In the genomic region with DNA sequence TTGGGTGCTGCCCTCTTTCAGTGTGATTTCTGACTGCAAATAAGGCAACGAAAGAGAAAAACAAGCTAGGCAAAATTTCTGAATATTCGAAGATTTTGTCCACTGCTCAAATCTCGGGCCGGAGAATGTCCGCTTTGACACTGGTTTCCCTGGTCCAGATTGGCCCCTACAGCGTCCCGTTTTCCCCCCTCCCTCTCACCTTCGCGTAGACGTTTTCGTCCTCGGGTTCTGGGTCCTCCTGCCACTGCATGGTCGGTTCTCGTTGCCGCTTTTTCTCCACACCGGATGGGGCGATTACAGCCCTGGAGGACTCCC, we compare ENCODE assay signal across 7 mouse cellular contexts. TPM values are rescaled to one million over a fixed set of nuclear protein-coding genes. Genes with fewer than 3 reads are reported as not detected.
DNase-seq lines count a peak whose midpoint lies in the region; ATAC-seq and TF ChIP-seq lines count a peak whose summit lies in the region.

No protein-coding gene starts in this region.

- peak overlapping the region; percentile 99 for H3K27ac ChIP-seq in liver, adult 2 months (replicated peaks; ENCODE audit: insufficient read depth, low read depth, low read length)
- peak overlapping the region; percentile 67 for H3K27ac ChIP-seq in embryonic facial prominence, embryonic 11.5 days (replicated peaks; ENCODE audit: low read depth, low read length)
- H3K27ac ChIP-seq in macrophage: peak overlapping the region; percentile 68

- DNase-seq in liver, adult 2 months (ENCODE audit: extremely low read depth, low read depth, low spot score): peak; percentile 33
- no peak for DNase-seq in liver
- DNase-seq in embryonic facial prominence, embryonic 11.5 days (ENCODE audit: low spot score): no peak
- no peak for DNase-seq in right cerebral cortex, adult 18-20 months
- DNase-seq in spleen, postnatal 4 days (ENCODE audit: low spot score in 2 of 2): no peak

- peaks cover 3% of the 10 kb centered on the region for H3K4me1 ChIP-seq in liver, adult 2 months (ENCODE audit: control insufficient read depth, insufficient read depth, low read length)
- H3K4me1 ChIP-seq in embryonic facial prominence, embryonic 11.5 days (ENCODE audit: control insufficient read depth, insufficient read depth, low read length): no peaks in the 10 kb centered on the region

- peak overlapping the region; percentile 38; the same call in 1 of the 2 replicates for H3K4me2 ChIP-seq in embryonic facial prominence, embryonic 11.5 days (ENCODE audit: low read depth, low read length)

- peak overlapping the region; percentile 100 for H3K4me3 ChIP-seq in liver, adult 2 months (ENCODE audit: insufficient read depth, low read depth, low read length)
- peak overlapping the region; percentile 58 for H3K4me3 ChIP-seq in embryonic facial prominence, embryonic 11.5 days (ENCODE audit: low read depth, low read length)
- peak overlapping the region; percentile 66 for H3K4me3 ChIP-seq in macrophage (ENCODE audit: inconsistent target)

- H3K79me2 ChIP-seq in liver, adult 2 months (ENCODE audit: control insufficient read depth, insufficient read depth, low read length): peaks cover 20% of the 10 kb centered on the region
- H3K79me2 ChIP-seq in macrophage (ENCODE audit: inconsistent target): peaks cover 55% of the 10 kb centered on the region

- TF ChIP-seq POLR2A in liver, adult 2 months (IDR thresholded peaks at IDR 0.05; ENCODE audit: extremely low read depth, insufficient read depth, low read length): no peak

- H3K9me3 ChIP-seq in embryonic facial prominence, embryonic 11.5 days (replicated peaks; ENCODE audit: control insufficient read depth, low read length): no peaks in the 10 kb centered on the region

- no peak for TF ChIP-seq CTCF in liver, adult 2 months (IDR thresholded peaks at IDR 0.05; ENCODE audit: low read depth, low read length)

- ATAC-seq in embryonic facial prominence, embryonic 11.5 days (replicated peaks; ENCODE audit: insufficient number of reproducible peaks, low FRiP score, low TSS enrichment, low read depth): no peak
- ATAC-seq in hematopoietic stem cell, adult 5-6 weeks (replicated peaks in 1 of 2; ENCODE audit: insufficient read depth in 1 of 2, low FRiP score in 2 of 2, low TSS enrichment in 1 of 2, low read depth in 1 of 2, poor library complexity in 2 of 2, severe bottlenecking in 2 of 2): peak; percentile 14 to 29; a peak in 2 of 4 replicates

- 0% methylated on average over 17 of the region's 17 CpGs for WGBS in liver, adult 2 months
- 18% methylated on average over 17 of the region's 17 CpGs for WGBS in embryonic facial prominence, embryonic 11.5 days
- 16% methylated on average over 12 of the region's 17 CpGs for WGBS in macrophage (ENCODE audit: missing documents)

- no peaks in the 10 kb centered on the region for H3K27me3 ChIP-seq in liver, adult 2 months (ENCODE audit: control insufficient read depth, insufficient read depth, low read length)
- H3K27me3 ChIP-seq in embryonic facial prominence, embryonic 11.5 days (ENCODE audit: control insufficient read depth, insufficient read depth, low read length): no peaks in the 10 kb centered on the region

- peaks cover 11% of the 10 kb centered on the region for H3K36me3 ChIP-seq in liver, adult 2 months (ENCODE audit: control insufficient read depth, insufficient read depth, low read length)
- no peaks in the 10 kb centered on the region for H3K36me3 ChIP-seq in embryonic facial prominence, embryonic 11.5 days (replicated peaks; ENCODE audit: control insufficient read depth, insufficient read depth, low read depth, low read length)
- H3K36me3 ChIP-seq in macrophage (ENCODE audit: inconsistent target): no peaks in the 10 kb centered on the region

- peak overlapping the region; percentile 99 for H3K9ac ChIP-seq in liver, adult 2 months (ENCODE audit: low read depth, low read length)
- peak overlapping the region; percentile 58 for H3K9ac ChIP-seq in embryonic facial prominence, embryonic 11.5 days (replicated peaks; ENCODE audit: low read length)

RNA-seq across cellular contexts. Expression of gene Rbm10, which starts 0.5 kb away (rescaled TPM):
- 12.3 and 14.0 TPM in 2 replicates for total RNA-seq in liver, adult 2 months (2014; rRNA removed)
- polyA plus RNA-seq in liver, adult 2 months (2012; rRNA removed): 23.9 and 32.9 TPM in 2 replicates
- polyA plus RNA-seq in embryonic facial prominence, embryonic 11.5 days (2014; fragmentation: Nextera tagmentation; extraction: Ambion mirVana): 58.4 and 67.0 TPM in 2 replicates
- 57.2 and 63.5 TPM in 2 replicates for total RNA-seq in hematopoietic stem cell, adult 5-6 weeks (2017)
- total RNA-seq in macrophage (2018; cell fraction: chromatin; rRNA removed): 10 to 100 TPM in 21 of 26 experiments, 1 to 10 TPM in 5; 4.6 to 36.6 (median 19.9) TPM
- total RNA-seq in macrophage (2018; cell fraction: cytosol; rRNA removed): 10 to 100 TPM in 25 of 26 experiments, 1 to 10 TPM in 1; 8.2 to 17.6 (median 15.6) TPM
- 10 to 100 TPM in 18 of 26 experiments, 1 to 10 TPM in 8; 6.0 to 28.9 (median 15.1) TPM for total RNA-seq in macrophage (2018; cell fraction: nucleus; rRNA removed)
- 15.1 to 22.1 TPM (median 20.8 TPM) in 3 replicates for polyA plus RNA-seq in macrophage (2018)

RNA-seq across cellular contexts. Expression of gene Ndufb11, which starts 0.6 kb away (rescaled TPM):
- 294 and 308 TPM in 2 replicates for total RNA-seq in liver, adult 2 months (2014; rRNA removed)
- polyA plus RNA-seq in liver, adult 2 months (2012; rRNA removed): 199 and 207 TPM in 2 replicates
- polyA plus RNA-seq in embryonic facial prominence, embryonic 11.5 days (2014; fragmentation: Nextera tagmentation; extraction: Ambion mirVana): 207 and 208 TPM in 2 replicates
- 60.1 and 109 TPM in 2 replicates for total RNA-seq in hematopoietic stem cell, adult 5-6 weeks (2017)
- 10 to 100 TPM in 14 of 26 experiments, 1 to 10 TPM in 12; 4.7 to 21.2 (median 10.6) TPM for total RNA-seq in macrophage (2018; cell fraction: chromatin; rRNA removed)
- total RNA-seq in macrophage (2018; cell fraction: cytosol; rRNA removed): 100 to 1,000 TPM in 8 of 26 experiments, 10 to 100 TPM in 18; 54.9 to 121 (median 78.0) TPM
- total RNA-seq in macrophage (2018; cell fraction: nucleus; rRNA removed): 10 to 100 TPM; 15.0 to 40.2 (median 24.2) TPM
- polyA plus RNA-seq in macrophage (2018): 51.7 to 118 TPM (median 93.0 TPM) in 3 replicates

RNA-seq across cellular contexts. Expression of gene Uba1, which starts 41.3 kb away (rescaled TPM):
- 69.8 and 90.9 TPM in 2 replicates for total RNA-seq in liver, adult 2 months (2014; rRNA removed)
- 162 and 181 TPM in 2 replicates for polyA plus RNA-seq in liver, adult 2 months (2012; rRNA removed)
- 220 and 234 TPM in 2 replicates for polyA plus RNA-seq in embryonic facial prominence, embryonic 11.5 days (2014; fragmentation: Nextera tagmentation; extraction: Ambion mirVana)
- 144 and 174 TPM in 2 replicates for total RNA-seq in hematopoietic stem cell, adult 5-6 weeks (2017)
- 100 to 1,000 TPM in 2 of 26 experiments, 10 to 100 TPM in 24; 39.7 to 108 (median 65.7) TPM for total RNA-seq in macrophage (2018; cell fraction: chromatin; rRNA removed)
- 100 to 1,000 TPM; 101 to 171 (median 134) TPM for total RNA-seq in macrophage (2018; cell fraction: cytosol; rRNA removed)
- 100 to 1,000 TPM in 11 of 26 experiments, 10 to 100 TPM in 15; 50.7 to 132 (median 95.0) TPM for total RNA-seq in macrophage (2018; cell fraction: nucleus; rRNA removed)
- polyA plus RNA-seq in macrophage (2018): 132 to 239 TPM (median 169 TPM) in 3 replicates
